Mouse (Mus musculus) lung, adult 18-20 months (tissue): ENCODE data around the gene Fbxw24.
"Not testable (repeated sequence)": the region's sequence is repeated elsewhere in the genome, so short reads cannot be mapped to it uniquely, and the experiment has no call there.

ENCODE experiments used
- DNase-seq, 2 experiments: peaks; one replicate each; pipeline ENCODE4 v3.0.0; 2022; ENCODE audit warnings: mixed read lengths in 2 of 2

The Fbxw24 gene

GRCm38 (mm10) chr9:109625957-109626356 is at the start of gene Fbxw24:
Gene Fbxw24, minus strand, starts transcription at chr9:109626057.
- not testable (repeated sequence) for DNase-seq

DNA sequence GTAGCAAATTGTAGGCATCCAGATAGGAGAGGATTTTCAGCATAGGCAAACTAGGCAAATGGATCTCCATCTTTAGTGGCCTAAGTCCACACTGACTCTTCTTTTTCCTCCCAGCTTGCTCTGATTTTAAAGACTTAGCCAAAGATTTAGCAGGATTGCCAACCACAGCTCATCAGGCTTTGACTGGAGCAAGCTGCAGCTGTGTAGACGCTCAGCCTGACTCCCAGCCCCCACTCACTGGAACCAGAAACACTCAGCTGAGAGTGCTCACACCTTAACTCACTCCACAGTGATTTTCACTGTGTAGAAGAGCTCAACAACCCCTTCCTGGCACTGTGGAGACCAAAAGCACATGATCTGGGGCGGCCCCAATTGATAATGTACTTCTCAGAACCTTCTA is 38.7 kb upstream of the Fbxw24 start, which contains the start of gene Fbxw25:
Fbxw25 (minus strand) TSS at position 101 of the 400 bp plus-strand sequence.
- DNase-seq: not testable (repeated sequence)

DNA sequence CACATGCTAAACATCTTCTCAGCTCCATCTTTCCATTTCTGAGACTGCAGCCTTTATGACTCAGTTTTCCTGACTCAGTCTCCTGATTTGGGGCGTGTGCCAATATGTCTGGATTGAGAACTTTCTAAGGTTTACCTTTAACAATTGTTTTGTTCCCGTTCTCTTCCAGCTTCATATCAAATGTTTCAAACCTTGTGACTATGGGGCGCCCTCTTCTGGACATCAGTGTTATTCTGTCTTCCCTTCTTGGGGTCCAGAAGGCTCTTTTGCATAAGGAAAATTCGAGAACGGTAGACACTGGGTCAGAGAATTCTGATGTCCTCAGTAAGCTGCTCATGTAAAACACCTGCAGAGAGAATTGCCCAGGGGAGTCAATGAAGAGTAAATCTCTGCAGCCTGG is 19.0 kb downstream of the Fbxw24 start:
- not testable (repeated sequence) for DNase-seq

- DNase-seq: not testable (repeated sequence)
These were observed 23.7 kb downstream of the Fbxw24 start for GRCm38 (mm10) chr9:109602128-109602527.

- no peak for DNase-seq
These were observed 28.6 kb downstream of the Fbxw24 start for GRCm38 (mm10) chr9:109597226-109597625.

- no peak for DNase-seq
These were observed 31.0 kb downstream of the Fbxw24 start for GRCm38 (mm10) chr9:109594866-109595265.

DNA sequence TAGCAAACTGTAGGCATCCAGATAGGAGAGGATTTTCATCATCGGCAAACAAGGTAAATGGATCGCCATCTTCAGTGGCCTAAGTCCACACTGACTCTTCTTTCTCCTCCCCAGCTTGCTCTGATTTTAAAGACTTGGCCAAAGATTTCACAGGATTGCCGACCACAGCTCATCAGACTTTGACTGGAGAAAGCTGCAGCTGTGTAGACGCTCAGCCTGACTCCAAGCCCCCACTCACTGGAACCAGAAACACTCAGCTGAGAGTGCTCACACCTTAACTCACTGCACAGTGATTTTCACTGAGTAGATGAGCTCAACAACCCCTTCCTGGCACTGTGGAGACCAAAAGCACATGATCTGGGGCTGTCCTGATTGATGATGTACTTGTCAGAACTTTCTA is 57.7 kb downstream of the Fbxw24 start, which contains the start of gene Fbxw15:
Fbxw15 (minus strand) TSS at position 101 of the 400 bp plus-strand sequence.
- not testable (repeated sequence) for DNase-seq

DNA sequence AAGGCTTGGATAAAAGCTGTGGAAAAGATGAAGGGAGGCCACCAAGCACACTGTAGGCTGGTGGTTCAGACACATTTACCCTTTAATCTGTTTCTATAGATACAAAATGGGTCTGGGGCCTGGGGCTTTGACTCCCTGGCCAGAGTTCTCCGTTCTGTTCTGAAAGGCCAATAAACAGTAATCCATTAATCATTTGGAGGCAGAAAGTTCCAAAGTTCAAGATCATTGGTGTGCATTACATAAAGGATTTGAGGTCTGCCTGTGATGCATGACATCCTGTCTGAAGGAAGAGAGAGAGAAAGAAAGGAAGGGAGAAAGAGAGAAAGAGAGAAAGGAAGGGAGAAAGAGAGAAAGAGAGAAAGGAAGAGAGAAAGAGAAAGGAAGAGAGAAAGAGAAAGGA is 60.3 kb downstream of the Fbxw24 start:
- no peak for DNase-seq

DNA sequence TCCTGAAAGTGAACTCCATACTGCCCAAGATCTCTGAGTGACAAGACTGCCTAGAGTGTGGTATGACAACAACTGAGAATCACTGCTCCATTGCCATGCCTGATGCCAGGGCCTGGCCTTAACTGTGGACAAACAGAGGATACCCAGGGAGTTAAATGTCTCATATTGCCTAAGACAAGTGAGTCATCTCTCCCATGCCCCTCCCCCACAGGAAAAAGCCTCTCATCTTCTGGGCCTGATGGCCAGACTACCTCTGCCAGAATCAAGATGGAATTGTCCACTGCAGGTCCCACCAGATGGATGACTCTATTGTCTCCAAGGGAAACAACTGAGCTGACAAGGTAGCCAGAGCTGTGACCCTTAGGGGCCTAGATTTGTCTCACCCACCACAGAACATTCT is 63.8 kb downstream of the Fbxw24 start:
- DNase-seq: not testable (repeated sequence)

GRCm38 (mm10) chr9:109552483-109552882 is 73.4 kb downstream of the Fbxw24 start:
- DNase-seq: no peak
